Mouse (Mus musculus) kidney, adult 11 months (tissue): Measurements from ENCODE around the gene Tecpr2.

Experiments used
- DNase-seq: peaks from one replicate; pipeline ENCODE4 v3.0.0; 2022

Tecpr2 gene

DNA sequence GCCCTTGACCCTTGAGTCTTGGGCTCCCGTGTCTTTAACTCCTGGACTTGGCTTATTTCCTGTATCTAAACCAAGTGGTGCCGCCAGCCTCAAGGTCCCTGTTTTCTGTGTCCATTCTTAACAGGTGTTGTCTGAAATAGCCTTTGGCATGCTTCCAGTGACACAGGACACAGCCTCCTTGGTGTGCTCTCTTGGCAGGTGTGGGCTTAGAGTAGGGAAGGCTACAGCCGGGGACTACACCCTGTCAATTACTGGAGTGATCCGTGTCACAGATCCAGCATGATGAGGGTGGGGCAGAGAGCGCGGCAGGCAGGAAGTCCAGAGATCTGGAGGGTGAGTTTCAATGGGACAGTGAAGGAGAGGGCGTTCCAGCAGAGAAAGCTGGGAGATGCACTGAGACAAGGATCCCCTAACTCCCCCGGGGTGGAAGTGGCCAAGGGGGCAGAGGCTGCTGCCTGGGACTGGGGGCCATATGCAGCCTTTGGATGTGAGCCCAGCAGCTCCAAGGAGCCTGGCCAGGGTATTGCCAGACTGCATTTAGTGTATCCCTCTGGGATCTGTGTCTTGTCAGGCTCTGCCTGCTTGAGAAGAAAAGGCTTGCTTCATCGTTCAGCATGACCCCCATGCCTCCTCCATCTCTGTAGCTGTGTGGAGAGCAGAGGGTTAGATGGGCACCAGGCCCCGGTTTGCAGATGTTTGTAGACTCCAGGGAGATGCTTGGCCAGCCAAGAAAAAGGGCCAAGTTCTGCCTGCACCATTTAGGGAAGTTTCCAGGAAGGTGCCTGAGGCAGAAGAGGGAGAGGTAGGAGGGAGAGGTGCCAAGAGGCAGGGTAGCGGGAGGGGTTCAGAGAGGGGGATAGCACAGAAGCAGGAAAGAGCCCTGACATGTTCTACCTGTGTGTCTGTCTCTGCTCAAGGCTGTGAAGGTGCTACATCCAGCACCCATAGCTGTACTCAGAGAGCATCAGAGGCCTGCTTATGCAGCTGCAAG, 119.7 kb downstream of the Tecpr2 start:
- DNase-seq: no peak

DNA sequence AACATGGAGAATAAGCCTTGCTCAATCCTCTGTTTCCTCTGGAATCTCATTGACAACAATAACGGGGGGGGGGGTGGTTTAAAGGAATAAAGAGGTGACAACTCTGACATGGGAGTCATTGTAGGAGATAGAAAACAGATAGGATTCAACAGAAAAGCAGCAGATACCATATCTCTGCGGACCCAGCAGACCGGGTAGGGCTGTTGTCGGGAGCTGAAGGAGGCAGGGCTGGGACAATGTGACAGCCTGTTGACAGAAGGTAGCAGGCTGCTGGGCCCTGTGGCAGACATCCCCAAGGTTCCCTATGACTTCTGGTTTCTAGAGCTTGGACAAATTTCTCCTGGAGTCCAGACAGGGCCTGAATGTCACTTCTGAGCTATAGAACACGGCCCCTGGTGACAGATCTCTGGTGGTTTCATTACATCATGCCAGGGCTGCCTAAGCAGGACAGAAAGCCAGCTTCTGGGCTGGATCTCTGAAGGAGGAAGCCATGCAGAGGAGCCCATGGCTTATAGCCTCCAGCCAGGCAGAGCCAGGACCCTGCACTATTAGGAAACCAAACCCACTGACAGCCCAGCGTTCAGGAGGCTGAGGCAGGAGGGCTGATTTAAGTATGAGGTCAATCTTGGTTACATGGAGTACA, 120.7 kb downstream of the Tecpr2 start:
- no peak for DNase-seq

- DNase-seq: no peak
Observed at GRCm38 (mm10) chr12:111016807-111017206, 127.7 kb downstream of the Tecpr2 start.

- DNase-seq: no peak
Observed at GRCm38 (mm10) chr12:111018068-111018467, 129.0 kb downstream of the Tecpr2 start.

DNA sequence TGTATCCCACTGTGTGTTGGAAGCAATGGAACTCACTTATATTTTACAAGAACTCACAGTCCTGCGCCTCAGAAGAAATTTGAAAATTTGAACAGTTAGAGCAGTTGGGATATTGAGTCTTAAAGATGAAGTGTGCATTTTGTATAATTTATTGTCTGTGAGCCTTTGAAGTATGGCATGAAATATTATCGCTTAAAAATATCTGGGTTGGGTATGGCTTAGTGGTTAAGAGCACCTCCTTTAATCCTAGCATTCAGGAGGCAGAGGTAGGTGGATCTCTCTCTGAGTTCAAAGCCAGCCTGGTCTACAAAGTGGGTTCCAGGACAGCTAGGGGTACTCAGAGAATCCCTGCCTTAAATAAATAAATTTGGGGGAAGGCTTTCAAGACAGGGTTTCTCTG, 130.0 kb downstream of the Tecpr2 start:
- no peak for DNase-seq

- DNase-seq: no peak
Observed at GRCm38 (mm10) chr12:111021138-111021537, 132.1 kb downstream of the Tecpr2 start.

DNA sequence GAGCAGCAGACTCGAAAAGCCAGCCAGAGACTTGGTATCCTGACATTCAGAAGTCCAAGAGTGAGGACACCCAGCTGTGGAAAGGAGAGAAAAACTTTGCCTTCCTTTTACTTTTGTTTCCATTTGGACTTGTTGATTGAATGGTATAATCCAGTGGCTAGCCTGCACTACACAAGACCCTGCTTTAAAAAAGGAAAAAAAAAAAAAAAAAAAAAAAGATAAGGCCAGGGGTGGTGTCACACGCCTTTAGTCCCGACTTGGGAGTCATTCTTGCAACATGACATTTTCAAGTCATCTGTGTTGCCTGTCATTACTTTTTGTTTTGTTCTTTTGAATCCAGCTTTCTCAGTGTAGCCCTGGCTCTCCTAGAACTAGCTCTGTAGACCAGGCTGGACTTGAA, 132.5 kb downstream of the Tecpr2 start:
- no peak for DNase-seq
